Mouse (Mus musculus): ENCODE measurements around the gene Ak8. TPM values are rescaled to one million over a fixed set of nuclear protein-coding genes. Genes with fewer than 3 reads are reported as not detected.

Gene Ak8
- not detected in 2 replicates for total RNA-seq (2014; fragmentation: Nextera tagmentation)
- total RNA-seq (2017), result not detected in 2 replicates

GRCm38 (mm10) chr2:28699361-28700335 lies at the start of gene Ak8, which contains the start of gene Spaca9:
Gene Ak8 (plus strand): TSS chr2:28700164.
Gene Spaca9 (minus strand): TSS chr2:28699727.
- ATAC-seq (replicated peaks; ENCODE audit: poor library complexity, severe bottlenecking), result peak; percentile 66

- ATAC-seq (replicated peaks; ENCODE audit: poor library complexity, severe bottlenecking), result no peak
Observed at GRCm38 (mm10) chr2:28650526-28650925, 49.4 kb upstream of the Ak8 start.

- no peak for ATAC-seq (replicated peaks; ENCODE audit: poor library complexity, severe bottlenecking)
Observed at GRCm38 (mm10) chr2:28653351-28653750, 46.6 kb upstream of the Ak8 start.

GRCm38 (mm10) chr2:28654295-28654694 lies 45.7 kb upstream of the Ak8 start:
- ATAC-seq (replicated peaks; ENCODE audit: poor library complexity, severe bottlenecking), result peak; percentile 56

GRCm38 (mm10) chr2:28656216-28656615 lies 43.7 kb upstream of the Ak8 start:
- ATAC-seq (replicated peaks; ENCODE audit: poor library complexity, severe bottlenecking), result no peak

GRCm38 (mm10) chr2:28662891-28663290 lies 37.1 kb upstream of the Ak8 start:
- no peak for ATAC-seq (replicated peaks; ENCODE audit: poor library complexity, severe bottlenecking)

GRCm38 (mm10) chr2:28665818-28666217 lies 34.1 kb upstream of the Ak8 start:
- no peak for ATAC-seq (replicated peaks; ENCODE audit: poor library complexity, severe bottlenecking)

- no peak for ATAC-seq (replicated peaks; ENCODE audit: poor library complexity, severe bottlenecking)
Observed at GRCm38 (mm10) chr2:28671438-28671837, 28.5 kb upstream of the Ak8 start.

GRCm38 (mm10) chr2:28676005-28676404 lies 24.0 kb upstream of the Ak8 start:
- no peak for ATAC-seq (replicated peaks; ENCODE audit: poor library complexity, severe bottlenecking)

- ATAC-seq (replicated peaks; ENCODE audit: poor library complexity, severe bottlenecking), result no peak
Observed at GRCm38 (mm10) chr2:28680710-28681109, 19.3 kb upstream of the Ak8 start.

GRCm38 (mm10) chr2:28681718-28682117 lies 18.2 kb upstream of the Ak8 start:
- no peak for ATAC-seq (replicated peaks; ENCODE audit: poor library complexity, severe bottlenecking)

- no peak for ATAC-seq (replicated peaks; ENCODE audit: poor library complexity, severe bottlenecking)
Observed at GRCm38 (mm10) chr2:28685895-28686294, 14.1 kb upstream of the Ak8 start.

GRCm38 (mm10) chr2:28688431-28688830 lies 11.5 kb upstream of the Ak8 start:
- ATAC-seq (replicated peaks; ENCODE audit: poor library complexity, severe bottlenecking), result peak; percentile 52

GRCm38 (mm10) chr2:28692692-28693091 lies 7.3 kb upstream of the Ak8 start:
- ATAC-seq (replicated peaks; ENCODE audit: poor library complexity, severe bottlenecking), result no peak

- peak; percentile 68 for ATAC-seq (replicated peaks; ENCODE audit: poor library complexity, severe bottlenecking)
Observed at GRCm38 (mm10) chr2:28698566-28698965, 1.4 kb upstream of the Ak8 start.

GRCm38 (mm10) chr2:28701646-28702262 lies 1.8 kb downstream of the Ak8 start:
- no peak for ATAC-seq (replicated peaks; ENCODE audit: poor library complexity, severe bottlenecking)

- no peak for ATAC-seq (replicated peaks; ENCODE audit: poor library complexity, severe bottlenecking)
Observed at GRCm38 (mm10) chr2:28706106-28706636, 6.2 kb downstream of the Ak8 start.

- ATAC-seq (replicated peaks; ENCODE audit: poor library complexity, severe bottlenecking), result peak; percentile 67
Observed at GRCm38 (mm10) chr2:28706787-28707186, 6.8 kb downstream of the Ak8 start.

- ATAC-seq (replicated peaks; ENCODE audit: poor library complexity, severe bottlenecking), result no peak
Observed at GRCm38 (mm10) chr2:28713036-28713435, 13.1 kb downstream of the Ak8 start.

- no peak for ATAC-seq (replicated peaks; ENCODE audit: poor library complexity, severe bottlenecking)
Observed at GRCm38 (mm10) chr2:28722419-28722818, 22.5 kb downstream of the Ak8 start.

- ATAC-seq (replicated peaks; ENCODE audit: poor library complexity, severe bottlenecking), result no peak
Observed at GRCm38 (mm10) chr2:28723912-28724311, 23.9 kb downstream of the Ak8 start.

All from granulocyte monocyte progenitor cell, adult 5-6 weeks (primary cell).